Mouse (Mus musculus): Measurements from ENCODE around the gene Vmn1r79.
"Not testable (repeated sequence)": the region's sequence is repeated elsewhere in the genome, so short reads cannot be mapped to it uniquely, and the experiment has no call there.

The Vmn1r79 gene

GRCm38 (mm10) chr7:12170979-12171378 lies at the start of gene Vmn1r79:
Gene Vmn1r79, plus strand, starts transcription at chr7:12171279.
- DNase-seq = not testable (repeated sequence)

GRCm38 (mm10) chr7:12149957-12150356 lies 21.1 kb upstream of the Vmn1r79 start, which contains the start of gene Vmn1r78:
Gene Vmn1r78, plus strand, starts transcription at chr7:12150257.
- DNase-seq = no peak

GRCm38 (mm10) chr7:12156463-12156862 lies 14.6 kb upstream of the Vmn1r79 start:
- not testable (repeated sequence) for DNase-seq

GRCm38 (mm10) chr7:12172926-12173325 lies 1.8 kb downstream of the Vmn1r79 start:
- DNase-seq = not testable (repeated sequence)

DNA sequence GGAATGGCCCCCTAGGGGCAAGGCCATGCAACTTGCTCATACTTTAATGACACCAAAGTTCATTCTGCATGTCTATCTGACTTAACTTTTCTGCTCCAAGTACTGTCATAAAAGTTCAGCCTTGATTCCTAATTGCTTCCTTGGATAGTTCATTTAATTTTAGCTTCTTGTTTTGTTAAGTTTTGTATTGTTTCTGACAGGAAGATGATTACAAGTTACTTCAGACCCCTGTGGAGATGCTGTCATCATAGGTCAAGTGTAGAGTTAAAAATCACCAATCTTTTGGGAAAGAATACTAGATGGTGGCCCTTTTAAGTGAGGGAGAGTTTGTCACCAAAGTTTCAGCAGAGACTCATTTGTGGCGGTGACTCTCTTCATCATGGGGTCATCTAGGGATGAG lies 17.9 kb downstream of the Vmn1r79 start, which contains the start of gene Vmn1r80:
Vmn1r80 (plus strand) TSS at position 301 of the 400 bp plus-strand sequence.
- DNase-seq = no peak

- no peak for DNase-seq
Observed at GRCm38 (mm10) chr7:12204141-12204540, 33.1 kb downstream of the Vmn1r79 start.
